Mouse (Mus musculus): ENCODE results near the gene Zbtb7a.

Gene Zbtb7a

DNA sequence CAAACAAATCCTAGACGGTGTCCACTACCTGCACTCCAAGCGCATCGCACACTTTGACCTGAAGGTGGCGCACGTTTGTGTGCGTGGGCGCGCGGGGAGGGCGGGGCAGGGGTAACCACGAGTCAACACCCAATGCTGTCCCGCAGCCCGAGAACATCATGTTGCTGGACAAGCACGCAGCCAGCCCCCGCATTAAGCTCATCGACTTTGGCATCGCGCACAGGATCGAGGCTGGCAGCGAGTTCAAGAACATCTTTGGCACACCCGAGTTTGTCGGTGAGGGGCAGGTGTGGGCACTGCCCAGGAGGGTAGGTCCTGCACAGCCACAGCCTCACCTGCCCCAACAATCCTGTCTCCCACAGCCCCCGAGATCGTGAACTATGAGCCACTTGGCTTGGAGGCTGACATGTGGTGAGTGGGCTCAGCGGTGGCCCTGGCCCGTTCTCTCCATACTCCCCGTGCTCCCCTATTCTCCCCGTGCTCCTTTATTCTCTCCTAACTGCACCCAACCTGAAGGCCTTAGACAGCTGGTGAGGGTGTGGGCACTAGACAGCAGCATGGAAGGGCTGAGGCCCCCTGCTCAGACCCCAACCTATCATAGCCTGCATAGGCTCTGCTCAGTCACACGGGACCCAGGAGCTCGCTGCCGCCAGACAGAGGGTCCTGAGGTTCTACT, 55.4 kb downstream of the Zbtb7a start:
- no peak for DNase-seq (ENCODE audit: low read depth)

- DNase-seq (ENCODE audit: low read depth) = no peak
These were observed 55.9 kb downstream of the Zbtb7a start for GRCm38 (mm10) chr10:81190912-81191321.

DNA sequence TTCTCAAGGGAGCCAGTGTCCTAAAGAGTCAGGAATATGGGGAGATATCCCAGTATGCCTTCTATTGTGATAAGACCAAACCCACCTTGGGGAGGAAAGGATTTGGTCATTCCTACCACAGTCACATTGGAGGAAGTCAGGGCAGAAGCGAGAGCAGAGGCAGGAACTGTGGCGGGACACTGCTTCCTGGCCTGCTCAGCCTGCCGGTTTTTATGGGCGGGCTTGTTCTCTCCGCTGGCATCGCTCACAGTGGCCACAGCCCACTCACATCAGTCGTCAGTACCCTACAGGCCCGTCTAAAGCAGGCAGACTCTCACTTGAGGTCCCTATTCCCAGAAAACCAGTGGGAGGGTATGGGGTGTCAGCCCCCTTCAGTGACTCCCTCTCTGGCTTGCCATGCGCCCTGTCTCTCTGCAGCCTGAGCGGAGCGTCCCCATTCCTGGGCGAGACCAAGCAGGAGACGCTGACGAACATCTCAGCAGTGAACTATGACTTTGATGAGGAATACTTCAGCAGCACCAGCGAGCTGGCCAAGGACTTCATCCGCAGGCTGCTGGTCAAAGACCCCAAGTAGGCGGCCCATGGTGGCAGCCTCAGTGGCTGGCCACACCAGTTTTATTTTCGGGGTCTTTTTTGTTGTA, 56.4 kb downstream of the Zbtb7a start:
- no peak for DNase-seq (ENCODE audit: low read depth)

GRCm38 (mm10) chr10:81192270-81192967, 57.4 kb downstream of the Zbtb7a start:
- peak; percentile 74 for DNase-seq (ENCODE audit: low read depth)

- no peak for DNase-seq (ENCODE audit: low read depth)
These were observed 58.0 kb downstream of the Zbtb7a start for GRCm38 (mm10) chr10:81192968-81193501.

- no peak for DNase-seq (ENCODE audit: low read depth)
These were observed 59.2 kb downstream of the Zbtb7a start for GRCm38 (mm10) chr10:81193991-81194774.

- DNase-seq (ENCODE audit: low read depth) = no peak
These were observed 60.3 kb downstream of the Zbtb7a start for GRCm38 (mm10) chr10:81195300-81195699.

DNA sequence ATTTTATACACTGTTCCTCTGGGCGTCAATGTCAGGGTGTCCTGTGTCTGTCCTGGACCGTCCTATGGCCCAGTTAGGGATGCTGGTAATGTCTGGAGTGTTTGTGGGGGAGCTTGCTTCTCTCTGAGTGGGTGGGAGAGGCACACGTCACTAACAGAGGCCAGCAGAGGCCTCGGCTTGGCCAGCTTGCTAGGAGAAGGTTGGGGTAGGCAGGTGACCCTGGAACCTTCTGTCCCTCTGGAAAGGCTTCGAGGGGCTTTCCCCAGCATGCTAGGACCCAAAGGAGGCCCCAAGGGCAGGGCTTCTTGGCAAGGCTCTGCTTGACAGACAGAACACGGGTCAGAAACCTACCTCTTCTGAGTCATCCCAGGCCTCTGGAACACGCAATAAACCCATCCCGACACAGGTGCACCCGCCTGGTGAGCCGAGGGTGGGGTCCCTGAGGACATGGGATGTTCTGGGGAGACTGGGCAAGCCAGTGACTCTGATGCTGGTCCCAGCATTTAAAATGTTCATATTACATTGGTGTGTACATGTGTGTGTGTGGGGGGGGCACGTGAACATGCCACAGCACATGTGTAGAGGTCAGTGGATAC, 61.5 kb downstream of the Zbtb7a start:
- DNase-seq (ENCODE audit: low read depth) = no peak

DNA sequence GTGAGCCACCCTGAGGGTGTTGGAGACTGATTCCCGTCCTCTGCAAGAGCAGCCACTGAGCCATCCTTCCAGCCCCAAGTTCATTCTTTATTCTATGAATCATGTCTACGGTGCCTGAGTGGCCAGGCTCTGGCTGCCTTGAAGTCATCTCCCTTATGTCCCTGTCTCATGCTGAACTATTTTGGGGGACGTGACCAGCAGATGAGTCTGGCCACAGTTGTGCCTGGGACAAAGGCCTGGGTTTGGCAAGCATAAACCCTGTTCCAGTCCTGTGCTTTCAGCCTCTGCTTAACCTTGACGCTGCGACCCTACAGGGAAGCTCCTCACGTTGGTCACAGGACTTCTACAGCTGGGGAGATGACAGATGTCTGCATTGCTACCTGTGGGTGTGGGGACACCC, 62.3 kb downstream of the Zbtb7a start:
- DNase-seq (ENCODE audit: low read depth) = no peak

DNA sequence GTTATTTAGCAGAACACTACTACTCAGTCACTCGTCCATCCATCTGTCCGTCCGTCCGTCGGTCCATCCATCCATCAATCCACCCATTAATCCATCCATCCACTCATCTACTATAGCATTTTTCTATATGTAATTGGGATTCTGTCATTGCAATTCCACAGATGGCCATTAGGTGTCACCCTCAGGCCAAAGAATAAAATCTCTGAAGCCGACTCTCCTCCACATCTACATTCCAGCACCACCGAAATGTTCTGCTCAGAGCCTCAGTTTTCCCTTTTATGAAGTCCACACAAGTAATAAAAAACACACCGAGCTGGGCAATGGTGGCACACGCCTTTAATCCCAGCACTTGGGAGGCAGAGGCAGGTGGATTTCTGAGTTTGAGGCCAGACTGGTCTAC, 63.2 kb downstream of the Zbtb7a start:
- peak; percentile 75 for DNase-seq (ENCODE audit: low read depth)

GRCm38 (mm10) chr10:81198990-81199389, 64.0 kb downstream of the Zbtb7a start:
- DNase-seq (ENCODE audit: low read depth) = no peak

GRCm38 (mm10) chr10:81200141-81200540, 65.1 kb downstream of the Zbtb7a start:
- DNase-seq (ENCODE audit: low read depth) = no peak

GRCm38 (mm10) chr10:81200605-81201287, 65.7 kb downstream of the Zbtb7a start:
- DNase-seq (ENCODE audit: low read depth) = no peak

- no peak for DNase-seq (ENCODE audit: low read depth)
These were observed 67.1 kb downstream of the Zbtb7a start, which contains the start of gene Nmrk2 for GRCm38 (mm10) chr10:81201807-81202758. Gene Nmrk2, minus strand, starts transcription at chr10:81202051.
